Mouse (Mus musculus) forebrain, postnatal 0 days (tissue): ENCODE measurements around the gene Olfr382. TPM values are rescaled to one million over a fixed set of nuclear protein-coding genes. Genes with fewer than 3 reads are reported as not detected.
"Not testable (repeated sequence)": the region's sequence is repeated elsewhere in the genome, so short reads cannot be mapped to it uniquely, and the experiment has no call there.

Experiments used
- ATAC-seq: fragments of 200-750 bp; cut with Nextera tagmentation; 2 replicates; pipeline ENCODE4 v1.8.0; 2017; ENCODE audit warnings: mild to moderate bottlenecking, moderate library complexity
- DNase-seq: peaks from one replicate; pipeline ENCODE4 v3.0.0-alpha.2; 2015
- H3K27ac ChIP-seq: fragments of 300-500 bp; sonication (generic); 2 replicates; pipeline ENCODE4 v1.5.1; 2014; ENCODE audit warnings: low read depth, mild to moderate bottlenecking, antibody characterized with exemption, low read length, moderate library complexity, mixed read lengths
- H3K27me3 ChIP-seq: fragments of 300-500 bp; sonication (generic); 2 replicates; pipeline ENCODE4 v1.6.1; 2014; ENCODE audit warnings: mild to moderate bottlenecking, low read length, mixed read lengths; ENCODE audit not compliant: insufficient read depth
- H3K36me3 ChIP-seq: fragments of 300-500 bp; sonication (generic); 2 replicates; pipeline ENCODE4 v1.6.1; 2014; ENCODE audit warnings: mild to moderate bottlenecking, moderate library complexity; ENCODE audit not compliant: insufficient read depth
- H3K4me1 ChIP-seq: fragments of 300-500 bp; sonication (generic); 2 replicates; pipeline ENCODE4 v1.6.1; 2014; ENCODE audit warnings: antibody characterized with exemption; ENCODE audit not compliant: insufficient read depth
- H3K4me2 ChIP-seq: fragments of 300-500 bp; sonication (generic); 2 replicates; pipeline ENCODE4 v1.6.1; 2014; ENCODE audit warnings: low read depth, mild to moderate bottlenecking, moderate library complexity
- H3K4me3 ChIP-seq: fragments of 300-500 bp; sonication (generic); 2 replicates; pipeline ENCODE4 v1.5.1; 2014; ENCODE audit warnings: low read depth, low read length, mixed read lengths
- H3K9ac ChIP-seq: fragments of 300-500 bp; sonication (generic); 2 replicates; pipeline ENCODE4 v1.6.1; 2014; ENCODE audit warnings: mild to moderate bottlenecking
- H3K9me3 ChIP-seq: fragments of 300-500 bp; sonication (generic); 2 replicates; pipeline ENCODE4 v1.6.1; 2016; ENCODE audit warnings: low read length
- CTCF ChIP-seq: sonication (generic); IDR thresholded peaks from 2 replicates; pipeline ENCODE4 v1.5.1; 2016; ENCODE audit warnings: antibody characterized with exemption, control low read depth, low read depth
- WGBS: fragments of 180-500 bp; shearing (Covaris S2); extraction: QIAGEN DNeasy Blood & Tissue Kit; methylation state at CpG from one replicate; pipeline ENCODE4 v1.1.7; 2014; 5-methylcytosine and 5-hydroxymethylcytosine counted together
- polyA plus RNA-seq: library from polyadenylated mRNA; unstranded; fragments of >200 nt; fragmentation: Nextera tagmentation; extraction: Ambion mirVana; gene quantifications from 2 replicates; pipeline ENCODE4 v1.2.1, GENCODE M21; 2015
- total RNA-seq: library from RNA; depleted of rRNA; stranded (reverse); fragments of >200 nt; gene quantifications from 2 replicates; pipeline ENCODE4 v1.2.3, GENCODE M21; 2014; rRNA removed

Gene Olfr382
- total RNA-seq, result not detected in 2 replicates
- polyA plus RNA-seq, result not detected in 2 replicates

- no peaks in the 10 kb centered on the region for H3K36me3 ChIP-seq
- no peaks in the 10 kb centered on the region for H3K27me3 ChIP-seq
- no peak within 1 kb of the TSS for H3K27ac ChIP-seq
- no peaks in the 10 kb centered on the region for H3K4me1 ChIP-seq
- no peak within 1 kb of the TSS for H3K4me2 ChIP-seq
- DNase-seq, result no peak
- no peak within 1 kb of the TSS for H3K4me3 ChIP-seq
- ATAC-seq, result no peak
- TF ChIP-seq CTCF, result no peak
- H3K9me3 ChIP-seq, result 0 out of 2 replicates have a peak, but pooled peaks cover 4% of the 10 kb centered on the region
- H3K9ac ChIP-seq, result no peak within 1 kb of the TSS
Measured at GRCm38 (mm10) chr11:73517097-73517496, at the start of gene Olfr382. Olfr382 (minus strand) TSS chr11:73517197.

- WGBS, result 79% methylated on average over 1 of the region's 1 CpGs
- H3K27ac ChIP-seq, DNase-seq, H3K4me2 ChIP-seq, H3K9me3 ChIP-seq, H3K4me1 ChIP-seq, H3K4me3 ChIP-seq, ATAC-seq, H3K9ac ChIP-seq, H3K36me3 ChIP-seq, H3K27me3 ChIP-seq: not testable (repeated sequence)
Measured at GRCm38 (mm10) chr11:73528971-73529370, 12.0 kb upstream of the Olfr382 start.

GRCm38 (mm10) chr11:73491503-73491902 lies 25.5 kb downstream of the Olfr382 start, which contains the start of gene Olfr381:
Olfr381 (minus strand) TSS chr11:73491603.
- ATAC-seq (no peak), DNase-seq (no peak)
- Histone ChIP-seq H3K27me3 (no peaks in the 10 kb centered on the region), H3K4me3 (no peak within 1 kb of the TSS), H3K36me3 (no peaks in the 10 kb centered on the region), H3K9ac (no peak within 1 kb of the TSS), H3K27ac (no peak within 1 kb of the TSS), H3K9me3 (no peaks in the 10 kb centered on the region), H3K4me1 (no peaks in the 10 kb centered on the region), H3K4me2 (no peak within 1 kb of the TSS)
- TF ChIP-seq CTCF, result no peak

Other genes with a start within 250 kb of the Olfr382 start
- gene Trpv3, start 249.8 kb downstream of the Olfr382 start, total RNA-seq, result 0.29 and 0.31 TPM in 2 replicates
- 0.05 and 0.13 TPM in 2 replicates for gene Trpv3, start 249.8 kb downstream of the Olfr382 start, polyA plus RNA-seq
- 3.5 and 4.3 TPM in 2 replicates for gene Aspa, start 187.6 kb downstream of the Olfr382 start, total RNA-seq
- 4.0 and 4.1 TPM in 2 replicates for gene Aspa, start 187.6 kb downstream of the Olfr382 start, polyA plus RNA-seq
- gene Gm49340, start 187.5 kb downstream of the Olfr382 start, total RNA-seq, result not detected in 2 replicates
- not detected in 2 replicates for gene Gm49340, start 187.5 kb downstream of the Olfr382 start, polyA plus RNA-seq
- 0.15 TPM in 1 of 2 replicates, not detected in the other for gene Spata22, start 187.5 kb downstream of the Olfr382 start, total RNA-seq
- 0.12 TPM in 1 of 2 replicates, not detected in the other for gene Spata22, start 187.5 kb downstream of the Olfr382 start, polyA plus RNA-seq
- not detected in 2 replicates for gene Olfr20, start 166.4 kb downstream of the Olfr382 start, total RNA-seq
- not detected in 2 replicates for gene Olfr20, start 166.4 kb downstream of the Olfr382 start, polyA plus RNA-seq
- not detected in 2 replicates for gene Olfr376, start 146.0 kb downstream of the Olfr382 start, total RNA-seq
- not detected in 2 replicates for gene Olfr376, start 146.0 kb downstream of the Olfr382 start, polyA plus RNA-seq
- not detected in 2 replicates for gene Olfr1, start 117.6 kb downstream of the Olfr382 start, total RNA-seq
- not detected in 2 replicates for gene Olfr1, start 117.6 kb downstream of the Olfr382 start, polyA plus RNA-seq
- not detected in 2 replicates for gene Olfr378, start 88.7 kb downstream of the Olfr382 start, total RNA-seq
- not detected in 2 replicates for gene Olfr378, start 88.7 kb downstream of the Olfr382 start, polyA plus RNA-seq
- gene Olfr380, start 59.7 kb downstream of the Olfr382 start, total RNA-seq, result not detected in 2 replicates
- gene Olfr380, start 59.7 kb downstream of the Olfr382 start, polyA plus RNA-seq, result not detected in 2 replicates
- not detected in 2 replicates for gene Olfr381, start 25.6 kb downstream of the Olfr382 start, total RNA-seq
- not detected in 2 replicates for gene Olfr381, start 25.6 kb downstream of the Olfr382 start, polyA plus RNA-seq
- not detected in 2 replicates for gene Olfr385, start 75.8 kb upstream of the Olfr382 start, total RNA-seq
- not detected in 2 replicates for gene Olfr385, start 75.8 kb upstream of the Olfr382 start, polyA plus RNA-seq
- not detected in 2 replicates for gene Olfr384, start 81.4 kb upstream of the Olfr382 start, total RNA-seq
- not detected in 2 replicates for gene Olfr384, start 81.4 kb upstream of the Olfr382 start, polyA plus RNA-seq
- gene Zfp735, start 171.6 kb upstream of the Olfr382 start, total RNA-seq, result not detected in 2 replicates
- gene Zfp735, start 171.6 kb upstream of the Olfr382 start, polyA plus RNA-seq, result not detected in 2 replicates